Mouse (Mus musculus) neural tube, embryonic 12.5 days (tissue): Measurements from ENCODE around the gene Sema4b. TPM values are rescaled to one million over a fixed set of nuclear protein-coding genes. Genes with fewer than 3 reads are reported as not detected.

Experiments
- ATAC-seq: fragments of 200-750 bp; cut with Nextera tagmentation; 2 replicates; pipeline ENCODE4 v1.8.0; 2017; ENCODE audit warnings: low read depth, mild to moderate bottlenecking, moderate TSS enrichment, moderate library complexity; ENCODE audit not compliant: low FRiP score
- H3K27ac ChIP-seq: fragments of 300-500 bp; sonication (generic); 2 replicates; pipeline ENCODE4 v1.5.1; 2016
- H3K27me3 ChIP-seq: fragments of 300-500 bp; sonication (generic); replicated peaks from 2 replicates; pipeline ENCODE4 v1.6.1; 2016; ENCODE audit warnings: mild to moderate bottlenecking
- H3K36me3 ChIP-seq: fragments of 300-500 bp; sonication (generic); 2 replicates; pipeline ENCODE4 v1.6.1; 2016; ENCODE audit warnings: mild to moderate bottlenecking
- H3K4me1 ChIP-seq: fragments of 300-500 bp; sonication (generic); 2 replicates; pipeline ENCODE4 v1.6.1; 2016
- H3K4me2 ChIP-seq: fragments of 300-500 bp; sonication (generic); replicated peaks from 2 replicates; pipeline ENCODE4 v1.6.1; 2016; ENCODE audit warnings: mild to moderate bottlenecking
- H3K4me3 ChIP-seq: fragments of 300-500 bp; sonication (generic); 2 replicates; pipeline ENCODE4 v1.5.1; 2016
- H3K9ac ChIP-seq: fragments of 300-500 bp; sonication (generic); 2 replicates; pipeline ENCODE4 v1.6.1; 2016; ENCODE audit warnings: mild to moderate bottlenecking
- H3K9me3 ChIP-seq: fragments of 300-500 bp; sonication (generic); 2 replicates; pipeline ENCODE4 v1.6.1; 2016; ENCODE audit warnings: mild to moderate bottlenecking
- WGBS: fragments of 180-500 bp; shearing (Covaris S2); methylation state at CpG from one replicate; pipeline ENCODE4 v1.1.7; 2016; 5-methylcytosine and 5-hydroxymethylcytosine counted together
- polyA plus RNA-seq: library from polyadenylated mRNA; unstranded; fragments of >200 nt; fragmentation: Nextera tagmentation; extraction: Ambion mirVana; gene quantifications from 2 replicates; pipeline ENCODE4 v1.2.1, GENCODE M21; 2016

Sema4b gene
- polyA plus RNA-seq, 1 experiment from 2014 or later: 18.9 TPM

DNA sequence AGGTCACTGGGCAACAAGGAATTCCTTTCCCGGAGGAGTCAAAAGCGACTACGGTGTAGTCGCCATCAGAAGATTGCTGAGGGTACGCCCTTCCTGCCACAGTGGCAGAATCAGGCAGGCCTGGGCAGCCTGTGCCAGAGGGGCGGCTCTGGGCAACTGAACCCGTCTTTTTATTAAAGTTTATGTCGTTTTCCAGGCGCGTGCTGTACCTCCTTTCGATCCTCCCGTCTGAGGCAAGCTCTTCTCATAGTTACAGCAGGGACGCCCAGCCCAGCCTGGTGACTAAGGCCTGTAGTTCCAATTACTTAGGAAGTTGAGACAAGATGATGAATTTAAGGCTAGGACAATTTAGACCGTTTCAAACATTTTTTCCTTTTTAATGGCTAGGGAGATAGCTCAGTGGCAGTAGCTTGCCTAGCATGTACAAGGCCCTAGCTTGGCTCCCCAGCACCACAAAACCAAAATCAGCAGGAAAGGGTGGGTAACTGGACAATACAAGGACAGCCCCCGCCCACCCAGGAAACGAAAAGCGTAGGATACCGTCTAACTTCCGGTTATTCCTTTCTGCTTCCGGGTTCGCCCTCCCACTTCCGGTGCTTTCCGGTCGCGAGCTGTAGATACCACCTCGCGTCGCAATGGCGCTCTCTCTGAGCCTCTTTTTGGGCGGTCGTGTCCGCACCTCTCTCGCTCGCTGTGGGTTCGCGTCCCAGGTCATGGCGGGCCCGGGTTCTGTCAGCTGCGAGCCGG, 74.2 kb downstream of the Sema4b start, which contains the start of gene Ngrn:
Ngrn (plus strand) TSS at position 591 of the 747 bp plus-strand sequence.
- H3K9me3 ChIP-seq: no peaks in the 10 kb centered on the region
- H3K36me3 ChIP-seq: peaks cover 19% of the 10 kb centered on the region
- 28% methylated on average over 40 of the region's 40 CpGs for WGBS
- H3K27me3 ChIP-seq: peaks cover 21% of the 10 kb centered on the region; the same call in 1 of the 2 replicates
- peak within 1 kb of the TSS; percentile 80 for H3K9ac ChIP-seq
- H3K27ac ChIP-seq: no peak within 1 kb of the TSS
- peak within 1 kb of the TSS; percentile 70 for H3K4me3 ChIP-seq
- H3K4me2 ChIP-seq: peak within 1 kb of the TSS; percentile 89
- peak; percentile 87 for ATAC-seq
- peaks cover 17% of the 10 kb centered on the region for H3K4me1 ChIP-seq

DNA sequence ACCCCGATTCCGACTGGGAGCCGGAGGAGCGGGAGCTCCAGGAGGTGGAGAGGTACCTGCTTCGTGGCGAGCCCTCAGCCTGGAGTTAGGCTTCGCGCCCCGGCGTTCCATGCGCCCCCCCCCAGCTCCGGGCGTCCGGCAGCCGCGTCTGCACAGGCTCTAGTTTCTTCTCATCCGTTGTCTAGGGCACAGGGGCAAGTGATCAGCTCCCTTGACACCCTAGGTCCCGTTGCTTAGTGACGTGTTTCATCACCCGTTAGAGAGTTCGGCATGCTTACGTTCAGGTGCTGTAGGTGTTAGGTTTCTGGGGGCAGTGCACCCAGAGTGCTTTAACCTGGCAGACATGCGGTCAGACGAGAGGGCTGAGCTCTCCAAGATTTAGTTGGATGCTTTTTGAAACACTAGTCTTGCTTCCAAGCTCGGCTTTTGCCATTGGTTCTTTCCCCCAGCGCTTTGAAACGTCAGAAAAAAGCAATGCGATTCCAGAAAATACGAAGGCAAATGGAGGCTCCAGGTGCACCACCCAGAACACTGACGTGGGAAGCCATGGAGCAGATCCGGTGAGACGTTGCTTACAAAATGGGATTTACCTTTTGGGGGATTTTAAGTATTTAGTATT, 74.8 kb downstream of the Sema4b start:
- Histone ChIP-seq H3K4me2 (peak overlapping the region; percentile 89), H3K27ac (no peak overlapping the region), H3K9ac (peak overlapping the region; percentile 80), H3K27me3 (peaks cover 21% of the 10 kb centered on the region; the same call in 1 of the 2 replicates), H3K4me3 (peak overlapping the region; percentile 70), H3K9me3 (no peaks in the 10 kb centered on the region), H3K4me1 (peaks cover 17% of the 10 kb centered on the region), H3K36me3 (peaks cover 23% of the 10 kb centered on the region)
- 1% methylated on average over 32 of the region's 32 CpGs for WGBS
- ATAC-seq: peak; percentile 58

DNA sequence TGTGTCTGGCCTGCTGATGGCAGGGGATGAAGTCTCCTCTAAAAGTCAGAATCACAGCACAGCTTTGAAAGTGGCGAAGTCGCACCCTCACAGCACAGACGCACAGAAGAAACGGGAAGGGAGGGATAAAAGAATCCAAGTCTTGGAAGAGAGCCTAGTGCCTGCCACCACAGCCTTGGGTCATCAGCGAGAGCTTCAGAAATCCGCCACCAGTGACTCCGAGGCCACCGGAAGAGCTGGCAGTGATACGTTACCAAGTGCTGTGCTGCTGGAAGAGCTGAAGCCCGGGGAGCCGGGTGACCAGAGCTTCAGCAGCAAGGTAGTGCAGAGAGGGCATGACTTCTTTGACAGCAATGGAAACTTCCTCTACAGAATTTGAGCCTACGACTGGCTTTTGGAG, 78.0 kb downstream of the Sema4b start:
- Histone ChIP-seq H3K4me2 (no peak overlapping the region), H3K36me3 (peaks cover 29% of the 10 kb centered on the region), H3K27ac (no peak overlapping the region), H3K4me1 (peaks cover 19% of the 10 kb centered on the region), H3K4me3 (no peak overlapping the region), H3K27me3 (0 out of 2 replicates have a peak, but pooled peaks cover 5% of the 10 kb centered on the region), H3K9ac (no peak overlapping the region), H3K9me3 (no peaks in the 10 kb centered on the region)
- 95% methylated on average over 12 of the region's 12 CpGs for WGBS
- no peak for ATAC-seq

DNA sequence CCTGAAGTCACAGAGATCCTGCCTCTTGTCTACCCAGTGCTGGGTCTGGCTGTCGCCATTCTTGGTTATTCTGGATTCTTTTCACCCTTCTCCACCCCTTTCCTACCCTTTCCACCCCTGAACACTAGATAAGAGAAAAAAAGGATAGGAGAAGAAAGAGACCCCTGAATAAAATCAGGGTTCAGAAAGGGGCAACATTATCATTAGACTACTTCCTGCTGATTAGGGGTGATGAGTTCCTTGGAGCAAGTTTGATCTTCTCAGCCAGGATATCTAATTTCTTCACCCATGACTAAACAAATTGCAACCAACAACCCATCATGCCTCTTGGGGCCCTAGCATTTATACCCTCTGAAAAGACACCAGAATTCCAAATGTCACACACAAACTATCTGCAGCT, 81.1 kb downstream of the Sema4b start:
- no peaks in the 10 kb centered on the region for H3K9me3 ChIP-seq
- peaks cover 31% of the 10 kb centered on the region for H3K36me3 ChIP-seq
- H3K27me3 ChIP-seq: no peaks in the 10 kb centered on the region
- H3K27ac ChIP-seq: no peak overlapping the region
- H3K4me2 ChIP-seq: no peak overlapping the region
- H3K4me3 ChIP-seq: no peak overlapping the region
- no peak for ATAC-seq
- no peak overlapping the region for H3K9ac ChIP-seq
- peaks cover 14% of the 10 kb centered on the region for H3K4me1 ChIP-seq
- 86% methylated on average over 1 of the region's 1 CpGs for WGBS

DNA sequence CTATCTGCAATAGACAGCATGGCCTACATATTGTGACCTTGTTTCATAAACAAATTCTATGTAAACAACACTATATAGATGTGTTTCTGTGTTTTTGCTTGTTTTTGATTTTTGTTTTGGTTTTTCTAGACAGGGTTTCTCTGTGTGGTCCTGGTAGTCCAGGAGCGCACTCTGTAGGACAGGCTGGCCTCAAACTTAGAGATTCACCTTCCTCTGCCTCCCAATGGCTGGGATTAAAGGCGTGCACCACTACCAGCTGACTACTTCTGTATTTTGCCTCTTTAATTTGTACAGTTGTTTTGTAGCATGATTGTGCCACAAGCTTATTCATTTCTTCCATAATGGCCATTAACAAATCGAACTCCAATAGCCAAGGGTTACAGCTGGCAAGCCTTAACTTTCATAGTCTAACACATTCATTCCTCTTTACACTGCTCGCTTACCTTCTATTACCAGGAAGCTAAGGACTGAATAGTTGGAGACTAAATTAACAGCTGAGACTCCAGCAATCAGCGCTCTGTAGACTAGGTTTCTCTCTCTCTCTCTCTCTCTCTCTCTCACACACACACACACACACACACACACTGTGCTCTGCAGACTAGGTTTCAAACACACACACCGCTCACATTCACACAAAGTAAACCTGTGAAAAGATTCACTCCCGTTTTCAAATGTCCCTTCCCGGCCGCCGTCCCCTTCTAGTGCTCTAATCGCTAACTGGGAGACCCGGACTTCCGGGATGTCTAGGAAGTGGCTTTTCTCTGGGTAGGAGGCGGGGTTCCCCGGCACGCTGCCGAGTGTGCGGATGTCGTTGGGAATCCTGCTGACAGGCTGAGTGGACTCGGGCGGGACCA, 82.5 kb downstream of the Sema4b start, which contains the start of gene Vps33b:
Vps33b (plus strand) TSS at position 753 of the 854 bp plus-strand sequence.
- no peaks in the 10 kb centered on the region for H3K27me3 ChIP-seq
- peaks cover 41% of the 10 kb centered on the region for H3K36me3 ChIP-seq
- ATAC-seq: peak; percentile 95
- WGBS: 5% methylated on average over 21 of the region's 21 CpGs
- H3K4me2 ChIP-seq: peak within 1 kb of the TSS; percentile 92
- peaks cover 3% of the 10 kb centered on the region for H3K9me3 ChIP-seq
- peak within 1 kb of the TSS; percentile 83 for H3K4me3 ChIP-seq
- peak within 1 kb of the TSS; percentile 82 for H3K9ac ChIP-seq
- H3K4me1 ChIP-seq: peaks cover 10% of the 10 kb centered on the region
- no peak within 1 kb of the TSS for H3K27ac ChIP-seq

DNA sequence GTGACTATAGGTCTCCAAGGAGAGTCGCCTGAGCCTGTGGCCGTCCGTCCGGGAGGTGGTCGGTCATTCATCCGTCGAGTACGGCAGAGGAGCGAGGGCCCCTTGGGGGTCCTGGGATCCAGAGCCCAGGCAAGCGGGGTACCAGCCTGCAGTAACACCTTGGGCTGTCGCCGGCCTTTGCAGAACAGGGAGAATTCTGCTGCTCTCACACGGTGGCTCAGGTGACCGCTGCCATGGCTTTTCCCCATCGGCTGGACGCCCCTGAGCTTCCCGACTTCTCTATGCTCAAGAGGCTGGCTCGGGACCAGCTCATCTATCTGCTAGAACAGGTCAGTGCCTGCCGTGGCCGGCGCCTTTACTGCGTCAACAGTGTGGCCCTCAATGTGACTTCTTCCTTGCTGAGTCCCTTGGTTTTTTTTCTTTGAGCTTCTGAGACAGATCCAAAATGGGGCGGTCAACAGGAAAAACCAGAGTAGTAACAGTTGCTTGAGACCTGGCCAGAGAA, 83.2 kb downstream of the Sema4b start:
- Histone ChIP-seq H3K27me3 (no peaks in the 10 kb centered on the region), H3K9ac (peak overlapping the region; percentile 82), H3K36me3 (peaks cover 41% of the 10 kb centered on the region), H3K27ac (no peak overlapping the region), H3K4me1 (peaks cover 10% of the 10 kb centered on the region), H3K4me2 (peak overlapping the region; percentile 92), H3K4me3 (peak overlapping the region; percentile 83), H3K9me3 (peaks cover 10% of the 10 kb centered on the region)
- peak; percentile 54 for ATAC-seq
- 1% methylated on average over 23 of the region's 23 CpGs for WGBS

DNA sequence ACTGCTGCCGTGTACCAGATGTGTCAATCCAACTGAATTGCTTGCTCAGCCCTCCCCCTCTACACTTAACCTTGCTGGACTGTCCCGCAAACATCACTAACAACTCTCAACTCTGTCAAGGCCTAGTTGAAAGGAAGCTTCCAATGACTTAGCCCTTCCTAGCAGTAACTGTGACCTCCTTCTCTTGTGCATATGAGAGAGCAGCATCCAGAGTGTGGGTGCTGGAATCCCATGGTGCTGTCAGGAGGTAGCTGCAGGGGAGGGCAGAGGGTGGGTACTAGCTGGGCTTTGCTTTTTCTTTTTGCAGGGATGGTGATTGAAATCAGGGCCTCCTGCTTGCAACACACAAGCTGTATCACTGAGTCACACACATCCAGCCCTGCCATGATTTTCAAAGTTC, 86.8 kb downstream of the Sema4b start:
- peaks cover 16% of the 10 kb centered on the region for H3K9me3 ChIP-seq
- 94% methylated on average over 2 of the region's 2 CpGs for WGBS
- H3K27ac ChIP-seq: no peak overlapping the region
- no peak overlapping the region for H3K4me2 ChIP-seq
- no peaks in the 10 kb centered on the region for H3K27me3 ChIP-seq
- H3K4me1 ChIP-seq: peaks cover 10% of the 10 kb centered on the region
- ATAC-seq: no peak
- H3K36me3 ChIP-seq: peaks cover 55% of the 10 kb centered on the region
- no peak overlapping the region for H3K9ac ChIP-seq
- no peak overlapping the region for H3K4me3 ChIP-seq

Other genes with a start within 250 kb of the Sema4b start
- gene Zfp710, start 162.0 kb upstream of the Sema4b start, polyA plus RNA-seq: 24.7 and 26.3 TPM in 2 replicates
- gene Idh2, start 71.4 kb upstream of the Sema4b start, polyA plus RNA-seq: 299 and 313 TPM in 2 replicates
- gene Cib1, start 46.0 kb downstream of the Sema4b start, polyA plus RNA-seq: 43.1 and 47.5 TPM in 2 replicates
- gene Gdpgp1, start 46.0 kb downstream of the Sema4b start, polyA plus RNA-seq: 4.9 and 5.0 TPM in 2 replicates
- gene Ttll13, start 59.5 kb downstream of the Sema4b start, polyA plus RNA-seq: 1.2 and 2.0 TPM in 2 replicates
- 51.9 and 54.9 TPM in 2 replicates for gene Ngrn, start 74.4 kb downstream of the Sema4b start, polyA plus RNA-seq
- 17.6 and 22.1 TPM in 2 replicates for gene Vps33b, start 82.8 kb downstream of the Sema4b start, polyA plus RNA-seq
- gene Prc1, start 107.6 kb downstream of the Sema4b start, polyA plus RNA-seq: 121 and 123 TPM in 2 replicates
- 10.2 and 12.5 TPM in 2 replicates for gene Rccd1, start 137.6 kb downstream of the Sema4b start, polyA plus RNA-seq
- 55.8 and 59.9 TPM in 2 replicates for gene Unc45a, start 154.2 kb downstream of the Sema4b start, polyA plus RNA-seq
- 20.6 and 21.1 TPM in 2 replicates for gene Hddc3, start 156.3 kb downstream of the Sema4b start, polyA plus RNA-seq
- gene Man2a2, start 184.5 kb downstream of the Sema4b start, polyA plus RNA-seq: 25.0 and 25.5 TPM in 2 replicates
- gene Fes, start 201.1 kb downstream of the Sema4b start, polyA plus RNA-seq: 7.7 and 9.0 TPM in 2 replicates
- gene Furin, start 218.6 kb downstream of the Sema4b start, polyA plus RNA-seq: 6.3 and 6.5 TPM in 2 replicates